Mouse (Mus musculus) lung, postnatal 0 days (tissue): Measurements from ENCODE around the gene Prrc2a. TPM values are rescaled to one million over a fixed set of nuclear protein-coding genes. Genes with fewer than 3 reads are reported as not detected.

Experiments
- ATAC-seq: fragments of 200-750 bp; cut with Nextera tagmentation; 2 replicates; pipeline ENCODE4 v1.8.0; 2017; ENCODE audit warnings: moderate library complexity
- DNase-seq: peaks from one replicate; pipeline ENCODE4 v3.0.0-alpha.2; 2016; ENCODE audit warnings: low spot score
- H3K27ac ChIP-seq: fragments of 300-500 bp; sonication (generic); 2 replicates; pipeline ENCODE4 v1.5.1; 2014; ENCODE audit warnings: antibody characterized with exemption, mild to moderate bottlenecking, low read length, mixed read lengths
- H3K27me3 ChIP-seq: fragments of 300-500 bp; sonication (generic); replicated peaks from 2 replicates; pipeline ENCODE4 v1.6.1; 2014; ENCODE audit warnings: low read length, mixed read lengths; ENCODE audit not compliant: insufficient read depth
- H3K36me3 ChIP-seq: fragments of 300-500 bp; sonication (generic); 2 replicates; pipeline ENCODE4 v1.6.1; 2014; ENCODE audit warnings: low read length, mixed read lengths; ENCODE audit not compliant: insufficient read depth
- H3K4me1 ChIP-seq: fragments of 300-500 bp; sonication (generic); 2 replicates; pipeline ENCODE4 v1.6.1; 2014; ENCODE audit warnings: antibody characterized with exemption, low read depth, low read length, mixed read lengths; ENCODE audit not compliant: insufficient read depth
- H3K4me2 ChIP-seq: fragments of 300-500 bp; sonication (generic); replicated peaks from 2 replicates; pipeline ENCODE4 v1.6.1; 2014; ENCODE audit warnings: low read depth, mild to moderate bottlenecking, low read length, moderate library complexity, mixed read lengths
- H3K4me3 ChIP-seq: fragments of 300-500 bp; sonication (generic); 2 replicates; pipeline ENCODE4 v1.5.1; 2014; ENCODE audit warnings: low read depth, low read length
- H3K9ac ChIP-seq: fragments of 300-500 bp; sonication (generic); replicated peaks from 2 replicates; pipeline ENCODE4 v1.6.1; 2014; ENCODE audit warnings: low read depth, mild to moderate bottlenecking
- H3K9me3 ChIP-seq: fragments of 300-500 bp; sonication (generic); 2 replicates; pipeline ENCODE4 v1.6.1; 2016; ENCODE audit warnings: low read length, mixed read lengths
- CTCF ChIP-seq: IDR thresholded peaks from 2 replicates; pipeline ENCODE4 v1.5.1; 2016; ENCODE audit warnings: antibody characterized with exemption, mild to moderate bottlenecking
- EP300 ChIP-seq: IDR thresholded peaks from 2 replicates; pipeline ENCODE4 v1.6.1; 2016; ENCODE audit warnings: antibody characterized with exemption, mild to moderate bottlenecking, control low read depth
- WGBS: fragments of 180-500 bp; shearing (Covaris S2); extraction: QIAGEN DNeasy Blood & Tissue Kit; methylation state at CpG from one replicate; pipeline ENCODE4 v1.1.7; 2014; 5-methylcytosine and 5-hydroxymethylcytosine counted together
- microRNA-seq: library from miRNA; unstranded; fragments of <30 nt; microRNA quantifications from one replicate; pipeline ENCODE4, GENCODE M21; 2016
- polyA plus RNA-seq: library from polyadenylated mRNA; unstranded; fragments of >200 nt; fragmentation: Nextera tagmentation; extraction: Ambion mirVana; gene quantifications from 2 replicates; pipeline ENCODE4 v1.2.1, GENCODE M21; 2015

Prrc2a gene
- polyA plus RNA-seq, 1 experiment from 2014 or later = 74.1 TPM

- TF ChIP-seq CTCF (no peak), EP300 (no peak)
- Histone ChIP-seq H3K4me1 (no peaks in the 10 kb centered on the region), H3K9me3 (no peaks in the 10 kb centered on the region), H3K4me2 (no peak overlapping the region), H3K36me3 (peaks cover 35% of the 10 kb centered on the region), H3K27me3 (no peaks in the 10 kb centered on the region), H3K27ac (no peak overlapping the region), H3K4me3 (no peak overlapping the region), H3K9ac (no peak overlapping the region)
- no peak for ATAC-seq
- DNase-seq = no peak
- WGBS = 68% methylated on average over 8 of the region's 8 CpGs
These were observed 62.4 kb downstream of the Prrc2a start for GRCm38 (mm10) chr17:35102299-35102698.

- Histone ChIP-seq H3K27ac (no peak overlapping the region), H3K4me3 (no peak overlapping the region), H3K27me3 (no peaks in the 10 kb centered on the region), H3K9ac (no peak overlapping the region), H3K9me3 (no peaks in the 10 kb centered on the region), H3K4me1 (no peaks in the 10 kb centered on the region), H3K36me3 (peaks cover 46% of the 10 kb centered on the region), H3K4me2 (no peak overlapping the region)
- DNase-seq (no peak), ATAC-seq (no peak)
- TF ChIP-seq EP300 (no peak), CTCF (no peak)
- WGBS = 81% methylated on average over 11 of the region's 11 CpGs
These were observed 63.5 kb downstream of the Prrc2a start for GRCm38 (mm10) chr17:35101161-35101560.

GRCm38 (mm10) chr17:35100196-35100765 lies 64.4 kb downstream of the Prrc2a start:
- H3K4me2 ChIP-seq = no peak overlapping the region
- H3K4me1 ChIP-seq = no peaks in the 10 kb centered on the region
- no peak overlapping the region for H3K4me3 ChIP-seq
- H3K9me3 ChIP-seq = no peaks in the 10 kb centered on the region
- no peaks in the 10 kb centered on the region for H3K27me3 ChIP-seq
- DNase-seq (no peak), ATAC-seq (no peak)
- H3K9ac ChIP-seq = no peak overlapping the region
- WGBS = 63% methylated on average over 10 of the region's 10 CpGs
- TF ChIP-seq CTCF (no peak), EP300 (no peak)
- peaks cover 48% of the 10 kb centered on the region for H3K36me3 ChIP-seq
- no peak overlapping the region for H3K27ac ChIP-seq

Small RNA genes lying within 50 kb of the gene (microRNA-seq; reads per million reads assigned to microRNA genes)
- gene Mir6973a (not detected), gene Mir6974 (not detected)

Other genes starting within 250 kb of the Prrc2a start
- 31.9 and 34.2 TPM in 2 replicates for gene Neu1, start 233.6 kb downstream of the Prrc2a start, polyA plus RNA-seq
- 0.35 and 0.50 TPM in 2 replicates for gene Hspa1b, start 205.7 kb downstream of the Prrc2a start, polyA plus RNA-seq
- gene Gm20481, start 195.0 kb downstream of the Prrc2a start, polyA plus RNA-seq = not detected in 2 replicates
- gene Hspa1a, start 192.7 kb downstream of the Prrc2a start, polyA plus RNA-seq = 8.2 and 11.9 TPM in 2 replicates
- gene Hspa1l, start 192.2 kb downstream of the Prrc2a start, polyA plus RNA-seq = 0.70 and 0.79 TPM in 2 replicates
- gene Lsm2, start 183.0 kb downstream of the Prrc2a start, polyA plus RNA-seq = 47.3 and 55.4 TPM in 2 replicates
- 24.6 and 24.7 TPM in 2 replicates for gene Vars, start 163.9 kb downstream of the Prrc2a start, polyA plus RNA-seq
- 0.30 and 0.36 TPM in 2 replicates for gene Vwa7, start 148.3 kb downstream of the Prrc2a start, polyA plus RNA-seq
- 1.7 TPM in 2 replicates for gene Sapcd1, start 136.9 kb downstream of the Prrc2a start, polyA plus RNA-seq
- 1.8 and 2.4 TPM in 2 replicates for gene Msh5, start 118.2 kb downstream of the Prrc2a start, polyA plus RNA-seq
- gene Clic1, start 114.9 kb downstream of the Prrc2a start, polyA plus RNA-seq = 343 and 355 TPM in 2 replicates
- gene Ddah2, start 105.9 kb downstream of the Prrc2a start, polyA plus RNA-seq = 238 and 247 TPM in 2 replicates
- gene Ly6g6c, start 99.5 kb downstream of the Prrc2a start, polyA plus RNA-seq = 3.5 and 4.9 TPM in 2 replicates
- gene Mpig6b, start 98.7 kb downstream of the Prrc2a start, polyA plus RNA-seq = 2.1 and 2.3 TPM in 2 replicates
- 2.8 and 3.1 TPM in 2 replicates for gene Ly6g6e, start 88.0 kb downstream of the Prrc2a start, polyA plus RNA-seq
- 14.4 and 14.7 TPM in 2 replicates for gene Ly6g6d, start 86.8 kb downstream of the Prrc2a start, polyA plus RNA-seq
- gene Ly6g6f, start 79.3 kb downstream of the Prrc2a start, polyA plus RNA-seq = 0.71 and 0.74 TPM in 2 replicates
- gene Abhd16a, start 75.6 kb downstream of the Prrc2a start, polyA plus RNA-seq = 104 and 111 TPM in 2 replicates
- gene Ly6g5c, start 56.6 kb downstream of the Prrc2a start, polyA plus RNA-seq = not detected in 2 replicates
- gene Ly6g5b, start 49.5 kb downstream of the Prrc2a start, polyA plus RNA-seq = 0.60 and 0.69 TPM in 2 replicates
- 16.0 and 18.5 TPM in 2 replicates for gene Gpank1, start 43.4 kb downstream of the Prrc2a start, polyA plus RNA-seq
- 203 and 207 TPM in 2 replicates for gene Csnk2b, start 42.8 kb downstream of the Prrc2a start, polyA plus RNA-seq
- 14.4 and 16.3 TPM in 2 replicates for gene D17H6S53E, start 38.5 kb downstream of the Prrc2a start, polyA plus RNA-seq
- 0.19 and 0.27 TPM in 2 replicates for gene Apom, start 32.8 kb downstream of the Prrc2a start, polyA plus RNA-seq
- gene Bag6, start 29.7 kb downstream of the Prrc2a start, polyA plus RNA-seq = 34.8 and 35.8 TPM in 2 replicates
- 9.9 and 10.3 TPM in 2 replicates for gene Aif1, start 11.2 kb upstream of the Prrc2a start, polyA plus RNA-seq
- 24.8 and 27.5 TPM in 2 replicates for gene Lst1, start 23.5 kb upstream of the Prrc2a start, polyA plus RNA-seq
- gene Ltb, start 29.5 kb upstream of the Prrc2a start, polyA plus RNA-seq = 2.3 and 3.0 TPM in 2 replicates
- gene Tnf, start 37.1 kb upstream of the Prrc2a start, polyA plus RNA-seq = 0.95 and 3.7 TPM in 2 replicates
- 0.11 TPM in 1 of 2 replicates, not detected in the other for gene Lta, start 40.5 kb upstream of the Prrc2a start, polyA plus RNA-seq
- 0.60 TPM in 1 of 2 replicates, not detected in the other for gene Gm16181, start 55.9 kb upstream of the Prrc2a start, polyA plus RNA-seq
- 4.7 and 6.1 TPM in 2 replicates for gene Atp6v1g2, start 68.8 kb upstream of the Prrc2a start, polyA plus RNA-seq
- gene Nfkbil1, start 70.9 kb upstream of the Prrc2a start, polyA plus RNA-seq = 11.2 and 12.2 TPM in 2 replicates
- 161 and 170 TPM in 2 replicates for gene Ddx39b, start 76.8 kb upstream of the Prrc2a start, polyA plus RNA-seq
- 530 and 579 TPM in 2 replicates for gene H2-D1, start 97.8 kb upstream of the Prrc2a start, polyA plus RNA-seq
- gene H2-Q1, start 155.5 kb upstream of the Prrc2a start, polyA plus RNA-seq = 0.11 and 0.19 TPM in 2 replicates
- 10.3 and 10.4 TPM in 2 replicates for gene H2-Q2, start 177.3 kb upstream of the Prrc2a start, polyA plus RNA-seq
- 8.1 and 8.9 TPM in 2 replicates for gene H2-Q4, start 214.7 kb upstream of the Prrc2a start, polyA plus RNA-seq